Mouse (Mus musculus) forebrain, embryonic 16.5 days (tissue): ENCODE measurements at regions not wholly inside any gene's neighbourhood (a gene's known extent, or its start where the extent isn't known, plus 50 kb on each side); places are given as distances from the start of the nearest gene placed in this dataset.
A peak's percentile ranks its signal among the peaks of the same experiment; 100 is the strongest.

ENCODE experiments used
- ATAC-seq: fragments of 200-750 bp; cut with Nextera tagmentation; 2 replicates; pipeline ENCODE4 v1.8.0; 2017; ENCODE audit warnings: mild to moderate bottlenecking, moderate library complexity
- H3K27ac ChIP-seq: fragments of 300-500 bp; sonication (generic); 2 replicates; pipeline ENCODE4 v1.5.1; 2014; ENCODE audit warnings: low read length, control low read depth
- H3K27me3 ChIP-seq: fragments of 300-500 bp; sonication (generic); replicated peaks from 2 replicates; pipeline ENCODE4 v1.6.1; 2014; ENCODE audit warnings: low read length; ENCODE audit not compliant: control insufficient read depth, insufficient read depth
- H3K36me3 ChIP-seq: fragments of 300-500 bp; sonication (generic); 2 replicates; pipeline ENCODE4 v1.6.1; 2014; ENCODE audit not compliant: control insufficient read depth, insufficient read depth
- H3K4me1 ChIP-seq: fragments of 300-500 bp; sonication (generic); replicated peaks from 2 replicates; pipeline ENCODE4 v1.6.1; 2014; ENCODE audit warnings: low read length; ENCODE audit not compliant: control insufficient read depth, insufficient read depth
- H3K4me2 ChIP-seq: fragments of 300-500 bp; sonication (generic); 2 replicates; pipeline ENCODE4 v1.6.1; 2014; ENCODE audit warnings: mild to moderate bottlenecking, low read length, control low read depth
- H3K4me3 ChIP-seq: fragments of 300-500 bp; sonication (generic); replicated peaks from 2 replicates; pipeline ENCODE4 v1.5.1; 2014; ENCODE audit warnings: mild to moderate bottlenecking, low read length, control low read depth
- H3K9ac ChIP-seq: fragments of 300-500 bp; sonication (generic); replicated peaks from 2 replicates; pipeline ENCODE4 v1.6.1; 2014; ENCODE audit warnings: low read depth, low read length, control low read depth
- H3K9me3 ChIP-seq: fragments of 300-500 bp; sonication (generic); 2 replicates; pipeline ENCODE4 v1.6.1; 2016; ENCODE audit warnings: low read length; ENCODE audit not compliant: control insufficient read depth
- WGBS: fragments of 180-500 bp; shearing (Covaris S2); extraction: QIAGEN DNeasy Blood & Tissue Kit; methylation state at CpG from one replicate; pipeline ENCODE4 v1.1.7; 2014; 5-methylcytosine and 5-hydroxymethylcytosine counted together

- no peak overlapping the region for H3K4me2 ChIP-seq
- peaks cover 14% of the 10 kb centered on the region for H3K4me1 ChIP-seq
- no peaks in the 10 kb centered on the region for H3K36me3 ChIP-seq
- H3K9ac ChIP-seq: no peak overlapping the region
- no peak overlapping the region for H3K4me3 ChIP-seq
- ATAC-seq: no peak
- no peaks in the 10 kb centered on the region for H3K27me3 ChIP-seq
- H3K9me3 ChIP-seq: no peaks in the 10 kb centered on the region
- 71% methylated on average over 7 of the region's 7 CpGs for WGBS
- no peak overlapping the region for H3K27ac ChIP-seq
These were observed 75.1 kb upstream of the Foxo1 start for GRCm38 (mm10) chr3:52193026-52193425.

GRCm38 (mm10) chr3:52194216-52194615 lies 73.9 kb upstream of the Foxo1 start:
- Histone ChIP-seq H3K4me3 (no peak overlapping the region), H3K4me2 (no peak overlapping the region), H3K9me3 (no peaks in the 10 kb centered on the region), H3K9ac (no peak overlapping the region), H3K4me1 (peaks cover 14% of the 10 kb centered on the region), H3K27ac (no peak overlapping the region), H3K27me3 (no peaks in the 10 kb centered on the region), H3K36me3 (no peaks in the 10 kb centered on the region)
- ATAC-seq: no peak
- 91% methylated on average over 10 of the region's 10 CpGs for WGBS

- Histone ChIP-seq H3K4me2 (peak overlapping the region; percentile 73), H3K4me3 (no peak overlapping the region; the same call in 1 of the 2 replicates), H3K4me1 (peaks cover 14% of the 10 kb centered on the region), H3K9ac (peak overlapping the region; percentile 91), H3K27me3 (no peaks in the 10 kb centered on the region), H3K36me3 (no peaks in the 10 kb centered on the region), H3K27ac (no peak overlapping the region), H3K9me3 (no peaks in the 10 kb centered on the region)
- ATAC-seq: no peak
- WGBS: 76% methylated on average over 3 of the region's 3 CpGs
These were observed 72.7 kb upstream of the Foxo1 start for GRCm38 (mm10) chr3:52195486-52195885.

- Histone ChIP-seq H3K9ac (peak overlapping the region; percentile 91), H3K4me2 (peak overlapping the region; percentile 73), H3K36me3 (no peaks in the 10 kb centered on the region), H3K4me3 (peak overlapping the region; percentile 50), H3K4me1 (peaks cover 14% of the 10 kb centered on the region), H3K27ac (peak overlapping the region; percentile 80), H3K27me3 (no peaks in the 10 kb centered on the region), H3K9me3 (no peaks in the 10 kb centered on the region)
- 2% methylated on average over 38 of the region's 39 CpGs for WGBS
- peak; percentile 89 for ATAC-seq
These were observed 71.8 kb upstream of the Foxo1 start for GRCm38 (mm10) chr3:52196047-52196935.

GRCm38 (mm10) chr3:52196936-52197246 lies 71.2 kb upstream of the Foxo1 start:
- H3K9ac ChIP-seq: peak overlapping the region; percentile 91
- peaks cover 14% of the 10 kb centered on the region for H3K4me1 ChIP-seq
- H3K27me3 ChIP-seq: no peaks in the 10 kb centered on the region
- 63% methylated on average over 2 of the region's 2 CpGs for WGBS
- no peaks in the 10 kb centered on the region for H3K9me3 ChIP-seq
- no peak overlapping the region for H3K4me3 ChIP-seq
- peak overlapping the region; percentile 73 for H3K4me2 ChIP-seq
- H3K36me3 ChIP-seq: no peaks in the 10 kb centered on the region
- peak; percentile 7; the same call in 1 of the 2 replicates for ATAC-seq
- peak overlapping the region; percentile 80 for H3K27ac ChIP-seq

- Histone ChIP-seq H3K36me3 (no peaks in the 10 kb centered on the region), H3K9ac (no peak overlapping the region), H3K27ac (0 out of 2 replicates have a peak overlapping the region, but pooled peaks have one; percentile 26), H3K4me1 (peaks cover 14% of the 10 kb centered on the region), H3K27me3 (no peaks in the 10 kb centered on the region), H3K4me3 (no peak overlapping the region), H3K4me2 (no peak overlapping the region), H3K9me3 (no peaks in the 10 kb centered on the region)
- ATAC-seq: no peak
- WGBS: 70% methylated on average over 23 of the region's 23 CpGs
These were observed 70.0 kb upstream of the Foxo1 start for GRCm38 (mm10) chr3:52197982-52198750.

- H3K4me2 ChIP-seq: no peak overlapping the region
- H3K4me3 ChIP-seq: no peak overlapping the region
- no peak overlapping the region for H3K9ac ChIP-seq
- H3K36me3 ChIP-seq: no peaks in the 10 kb centered on the region
- H3K27ac ChIP-seq: no peak overlapping the region
- H3K27me3 ChIP-seq: no peaks in the 10 kb centered on the region
- no peak for ATAC-seq
- H3K9me3 ChIP-seq: no peaks in the 10 kb centered on the region
- peaks cover 14% of the 10 kb centered on the region for H3K4me1 ChIP-seq
- WGBS: 84% methylated on average over 17 of the region's 17 CpGs
These were observed 69.1 kb upstream of the Foxo1 start for GRCm38 (mm10) chr3:52198751-52199738.

- WGBS: 73% methylated on average over 4 of the region's 4 CpGs
- H3K4me2 ChIP-seq: no peak overlapping the region
- no peak overlapping the region for H3K4me3 ChIP-seq
- no peaks in the 10 kb centered on the region for H3K36me3 ChIP-seq
- H3K4me1 ChIP-seq: peaks cover 14% of the 10 kb centered on the region
- H3K27me3 ChIP-seq: no peaks in the 10 kb centered on the region
- H3K9ac ChIP-seq: no peak overlapping the region
- H3K27ac ChIP-seq: no peak overlapping the region
- 0 out of 2 replicates have a peak, but pooled peaks cover 2% of the 10 kb centered on the region for H3K9me3 ChIP-seq
- no peak for ATAC-seq
These were observed 68.0 kb upstream of the Foxo1 start for GRCm38 (mm10) chr3:52200106-52200505.
